Mouse (Mus musculus): ENCODE data around the gene Syk.

DNA sequence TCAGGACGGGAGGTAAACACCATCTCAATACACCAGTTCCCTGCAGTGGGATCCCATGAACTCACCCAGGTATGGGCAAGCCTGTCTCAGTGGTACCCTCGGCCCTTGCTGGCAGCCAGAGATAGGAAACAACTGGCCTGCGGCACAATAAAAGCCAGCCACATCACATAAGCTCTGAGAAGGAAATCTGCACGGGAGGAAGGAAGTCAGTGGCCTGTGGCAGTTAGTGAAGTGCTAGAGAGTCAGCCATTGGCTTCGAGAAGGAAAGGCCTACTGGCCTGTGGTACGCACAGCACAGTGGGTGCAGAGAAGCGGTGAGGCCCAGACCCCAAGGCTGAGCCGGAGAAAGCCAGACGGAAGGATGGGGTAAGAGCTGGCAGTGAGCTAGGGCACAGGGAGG lies 31.7 kb upstream of the Syk start:
- no peak for TF ChIP-seq ZNF384 (IDR thresholded peaks at IDR 0.05; ENCODE audit: low read depth, low read length)
- TF ChIP-seq MAFK (IDR thresholded peaks at IDR 0.05; ENCODE audit: insufficient read depth, low read depth, low read length): no peak
